Mouse (Mus musculus) small intestine, adult 2 months (tissue): Measurements from ENCODE around the gene Med12l.

Source experiments
- CTCF ChIP-seq: fragments of 200-500 bp; IDR thresholded peaks from 2 replicates; pipeline ENCODE4 v1.5.1; 2012; ENCODE audit warnings: low read depth, mild to moderate bottlenecking, control low read depth, inconsistent platforms, low read length, moderate library complexity, mixed read lengths; ENCODE audit not compliant: insufficient replicate concordance, insufficient read length; ENCODE audit errors: extremely low read depth
- POLR2A ChIP-seq: fragments of 200-500 bp; IDR thresholded peaks from 2 replicates; pipeline ENCODE4 v1.6.1; 2012; ENCODE audit warnings: low read depth, mild to moderate bottlenecking, control low read depth, inconsistent platforms, low read length, moderate library complexity

DNA sequence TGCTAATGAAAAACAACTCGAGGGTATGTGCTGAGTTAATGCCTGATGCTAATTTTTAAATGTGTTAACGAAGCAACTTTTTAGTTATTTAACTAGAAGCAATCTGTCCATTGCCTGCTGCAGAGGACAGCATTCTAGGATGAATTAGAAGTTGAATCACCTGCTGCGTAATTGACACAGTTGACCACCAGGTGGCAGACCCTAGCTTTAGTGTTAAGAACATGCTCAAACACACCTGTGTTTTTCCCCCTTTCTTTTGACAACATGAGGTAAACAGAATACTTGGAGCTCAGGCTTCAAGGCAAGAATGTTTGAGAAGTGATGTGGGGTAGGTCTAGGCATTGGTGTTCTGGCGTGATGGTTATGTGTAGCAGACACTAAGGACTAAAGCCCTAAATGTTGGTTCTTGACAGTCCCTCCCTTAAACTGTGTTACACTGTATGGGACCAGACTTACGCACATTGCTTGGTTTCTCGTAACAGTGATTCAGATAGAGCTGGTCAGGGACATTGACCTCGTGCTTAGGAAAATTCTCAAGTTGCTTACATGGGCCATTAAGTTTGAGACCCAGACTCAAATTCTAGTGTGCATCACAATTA is 315.8 kb downstream of the Med12l start:
- TF ChIP-seq POLR2A (no peak), CTCF (no peak)
